Mouse (Mus musculus): ENCODE data around the gene Hmgb1.

- TF ChIP-seq POLR2A (IDR thresholded peaks at IDR 0.05; ENCODE audit: low read depth, low read length) (no peak), CTCF (IDR thresholded peaks at IDR 0.05; ENCODE audit: borderline replicate concordance, insufficient read depth, low read length) (no peak)
Observed at GRCm38 (mm10) chr5:149140336-149140735, 44.0 kb downstream of the Hmgb1 start.
